In the genomic region with DNA sequence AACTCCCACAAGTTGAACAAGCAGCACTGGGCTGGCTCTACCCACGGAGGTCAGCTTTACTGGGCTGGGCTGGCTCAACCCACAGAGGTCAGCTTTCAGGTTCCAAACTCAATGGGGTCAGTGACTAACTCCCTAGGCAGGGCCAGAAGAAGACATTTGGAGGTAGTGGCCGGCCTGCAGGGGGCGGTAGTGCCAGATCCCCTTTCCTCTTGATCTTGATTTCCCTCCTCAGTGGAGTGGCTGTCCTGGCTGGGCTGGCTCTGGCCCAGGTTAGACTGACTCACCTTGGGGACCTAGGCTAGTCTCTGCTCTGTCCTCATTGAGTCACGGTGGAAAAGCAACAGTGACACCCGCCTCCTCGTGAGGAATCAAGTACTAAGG, we compare ENCODE assay signal across 9 mouse cellular contexts. TPM values are rescaled to one million over a fixed set of nuclear protein-coding genes. Genes with fewer than 3 reads are reported as not detected.
A peak's percentile ranks its signal among the peaks of the same experiment; 100 is the strongest.
DNase-seq lines count a peak whose midpoint lies in the region; ATAC-seq lines count a peak whose summit lies in the region.
"Had no signal": no experiment of that assay in that cellular context is flagged by ENCODE, and none has a peak within 500 bp of the region (broad histone marks: within the 10 kb centered on the region; RNA-seq: fewer than 3 reads in every experiment).

No protein-coding gene starts in this region.

- no peak overlapping the region for H3K27ac ChIP-seq in midbrain, embryonic 16.5 days (ENCODE audit: low read length)

- 83% methylated on average over 6 of the region's 6 CpGs for WGBS in midbrain, embryonic 16.5 days

- no peak overlapping the region for H3K4me3 ChIP-seq in midbrain, embryonic 16.5 days (ENCODE audit: low read depth, low read length)

- DNase-seq in heart, adult 11 months, result peak; percentile 88
- DNase-seq in heart, adult 8-10 months (ENCODE audit: low spot score), result no peak
- peak; percentile 43 for DNase-seq in A20 (ENCODE audit: low read depth, low spot score)
- peak; percentile 77 to 81 for DNase-seq in adrenal gland, postnatal 36 days
- DNase-seq in lung, postnatal 14 days, result peak; percentile 45
- DNase-seq in frontal cortex, postnatal 36 days (ENCODE audit: low spot score in 2 of 2), result no peak
- no peak for DNase-seq in retina, embryonic 14.5 days (ENCODE audit: low spot score)

- H3K27me3 ChIP-seq in midbrain, embryonic 16.5 days (ENCODE audit: control insufficient read depth, insufficient read depth, low read depth, low read length), result no peaks in the 10 kb centered on the region

- no peak overlapping the region for H3K4me2 ChIP-seq in midbrain, embryonic 16.5 days (ENCODE audit: low read length)
- H3K4me2 ChIP-seq: midbrain, embryonic 11.5 days had no signal

- H3K36me3 ChIP-seq in midbrain, embryonic 16.5 days (ENCODE audit: control insufficient read depth, insufficient read depth, low read length), result no peaks in the 10 kb centered on the region

- no peaks in the 10 kb centered on the region for H3K9me3 ChIP-seq in midbrain, embryonic 16.5 days (replicated peaks; ENCODE audit: control insufficient read depth, low read length, poor library complexity, severe bottlenecking)

- H3K9ac ChIP-seq in midbrain, embryonic 16.5 days (ENCODE audit: low read depth, low read length), result no peak overlapping the region

- no peaks in the 10 kb centered on the region for H3K4me1 ChIP-seq in midbrain, embryonic 16.5 days (ENCODE audit: control insufficient read depth, insufficient read depth, low read length)

- ATAC-seq in midbrain, embryonic 16.5 days, result no peak

RNA-seq across cellular contexts. Expression of gene Slc25a25, which starts 20.4 kb away (rescaled TPM):
- total RNA-seq in heart, adult 8-10 months (2022), result 1 to 10 TPM; 6.4 to 7.8 (median 7.0) TPM
- total RNA-seq in adrenal gland, postnatal 36 days (2021), result 10 to 100 TPM; 78.8 to 99.7 TPM
- 55.1 and 60.1 TPM in 2 replicates for polyA plus RNA-seq in midbrain, embryonic 16.5 days (2015; fragmentation: Nextera tagmentation; extraction: Ambion mirVana)

RNA-seq across cellular contexts. Expression of gene Naif1, which starts 21.4 kb away (rescaled TPM):
- total RNA-seq in heart, adult 8-10 months (2022), result 1 to 10 TPM; 3.4 to 4.4 (median 3.5) TPM
- total RNA-seq in adrenal gland, postnatal 36 days (2021), result 1 to 10 TPM; 4.3 to 5.2 TPM
- polyA plus RNA-seq in midbrain, embryonic 16.5 days (2015; fragmentation: Nextera tagmentation; extraction: Ambion mirVana), result 5.3 and 5.5 TPM in 2 replicates

Comparison
In these comparisons a context has a peak if more than half of its experiments do, and no peak if none do; other contexts are left out.
1. DNase-seq: peak in heart, adult 11 months (single experiment), A20 (single experiment), adrenal gland, postnatal 36 days (2 of 2) and lung, postnatal 14 days (single experiment); none in heart, adult 8-10 months (single experiment), frontal cortex, postnatal 36 days (0 of 2) and retina, embryonic 14.5 days (single experiment).
2. RNA of gene Slc25a25, which starts 20.4 kb away (total RNA-seq): 78.8 to 99.7 TPM in adrenal gland, postnatal 36 days; 6.4 to 7.8 TPM in heart, adult 8-10 months; every median in the first group is over 4 times any median in the second.